Mouse (Mus musculus): Measurements from ENCODE around the gene Fgr. TPM values are rescaled to one million over a fixed set of nuclear protein-coding genes. Genes with fewer than 3 reads are reported as not detected.

Fgr gene
- total and polyA plus RNA-seq, 3 experiments: 0.04 to 0.24 (median 0.13) TPM

- Histone ChIP-seq H3K4me3 (replicated peaks in 1 of 3; ENCODE audit: low read depth in 2 of 3, low read length in 2 of 3, poor library complexity in 1 of 3) (no peak overlapping the region), H3K36me3 (replicated peaks in 1 of 2; ENCODE audit: control insufficient read depth in 1 of 2, insufficient read depth in 1 of 2, low read length in 1 of 2) (peaks cover 0 to 87% of the 10 kb centered on the region in 2 experiments), H3K79me2 (replicated peaks; ENCODE audit: control insufficient read depth, extremely low read depth, insufficient read depth, poor library complexity, severe bottlenecking) (no peaks in the 10 kb centered on the region), H3K4me1 (ENCODE audit: control insufficient read depth in 1 of 2, insufficient read depth in 2 of 2) (peaks cover 0 to 11% of the 10 kb centered on the region in 2 experiments; a peak in 2 of 4 replicates), H3K9ac (ENCODE audit: insufficient read depth, low read depth) (no peak overlapping the region), H3K27me3 (replicated peaks) (no peaks in the 10 kb centered on the region), H3K4me2 (ENCODE audit: insufficient read depth, low read depth, poor library complexity, severe bottlenecking) (no peak overlapping the region), H3K27ac (ENCODE audit: insufficient read depth, low read depth) (no peak overlapping the region), H3K9me3 (replicated peaks; ENCODE audit: low read length) (peaks cover 7% of the 10 kb centered on the region)
- in situ Hi-C loops (cut with MboI; ENCODE audit: low pct_ligation_motif_present, low pct_unique_long_range_greater_than_20kb, low sequenced_read_pairs) (no loop called here), dilution Hi-C loops (cut with MboI; ENCODE audit: extremely low pct_ligation_motif_present, extremely low pct_unique_long_range_greater_than_20kb, low sequenced_read_pairs) (no loop called here)
- DNase-seq (ENCODE audit: extremely low read depth): no peak
- no peak for TF ChIP-seq ETS1 (conservative IDR thresholded peaks at IDR 0.05; ENCODE audit: low read depth, low read length)
- no peak for TF ChIP-seq IRF4 (IDR thresholded peaks at IDR 0.05; ENCODE audit: low read depth, low read length)
- TF ChIP-seq USF2 (conservative IDR thresholded peaks at IDR 0.05; ENCODE audit: low read depth, low read length): no peak
- no peak for TF ChIP-seq POLR2A (IDR thresholded peaks at IDR 0.05; ENCODE audit: low read depth, low read length)
- TF ChIP-seq SMC3 (IDR thresholded peaks at IDR 0.05; ENCODE audit: low read depth, low read length): no peak
- no peak for TF ChIP-seq ZKSCAN1 (IDR thresholded peaks at IDR 0.05; ENCODE audit: borderline replicate concordance, low read depth, low read length)
- TF ChIP-seq CTCF (conservative IDR thresholded peaks at IDR 0.05 in 1 of 2, IDR thresholded peaks at IDR 0.05 in 1 of 2; ENCODE audit: low read depth in 2 of 2, low read length in 2 of 2): no peak
- no peak for TF ChIP-seq CHD2 (IDR thresholded peaks at IDR 0.05; ENCODE audit: low read length)
- TF ChIP-seq JUND (conservative IDR thresholded peaks at IDR 0.05; ENCODE audit: low read depth, low read length): no peak
- no peak for TF ChIP-seq E2F4 (IDR thresholded peaks at IDR 0.05; ENCODE audit: insufficient replicate concordance, low read depth, low read length)
- no peak for TF ChIP-seq KAT2A (IDR thresholded peaks at IDR 0.05; ENCODE audit: insufficient replicate concordance, low read length)
- TF ChIP-seq MAX (IDR thresholded peaks at IDR 0.05; ENCODE audit: low read length): no peak
- TF ChIP-seq UBTF (IDR thresholded peaks at IDR 0.05; ENCODE audit: low read depth, low read length): no peak
- no peak for TF ChIP-seq ZMIZ1 (IDR thresholded peaks at IDR 0.05; ENCODE audit: low read depth, low read length)
- TF ChIP-seq MAFK (IDR thresholded peaks at IDR 0.05; ENCODE audit: insufficient replicate concordance, low read length): no peak
Measured at GRCm38 (mm10) chr4:133035446-133035845, 61.6 kb downstream of the Fgr start.

DNA sequence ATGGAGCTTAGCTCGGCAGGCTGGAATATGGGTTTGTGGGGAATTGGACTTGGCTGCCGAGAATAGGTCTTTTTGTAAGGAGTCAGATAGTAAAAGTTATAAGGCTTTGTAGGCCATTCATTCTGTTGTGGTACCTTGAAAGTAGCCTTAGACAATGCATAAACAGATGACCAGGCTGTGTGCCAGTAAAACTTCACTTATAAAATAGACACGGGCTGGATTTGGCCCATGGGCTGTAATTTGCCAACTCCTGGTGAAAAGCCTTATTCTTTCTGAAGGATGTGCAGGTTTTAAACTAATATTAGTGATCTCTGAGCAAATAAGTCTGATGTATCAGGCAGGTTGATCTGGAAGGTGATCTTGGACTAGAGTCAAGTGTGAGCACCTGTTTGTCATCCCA, 62.1 kb downstream of the Fgr start:
- dilution Hi-C loops (cut with MboI; ENCODE audit: extremely low pct_ligation_motif_present, extremely low pct_unique_long_range_greater_than_20kb, low sequenced_read_pairs): no loop called here
- no peak for TF ChIP-seq JUND (conservative IDR thresholded peaks at IDR 0.05; ENCODE audit: low read depth, low read length)
- no peak for TF ChIP-seq SMC3 (IDR thresholded peaks at IDR 0.05; ENCODE audit: low read depth, low read length)

More for the DNA sequence above, 62.1 kb downstream of the Fgr start:
- DNase-seq (ENCODE audit: extremely low read depth): no peak
- no peaks in the 10 kb centered on the region for H3K79me2 ChIP-seq (replicated peaks; ENCODE audit: control insufficient read depth, extremely low read depth, insufficient read depth, poor library complexity, severe bottlenecking)
- no peak overlapping the region for H3K4me3 ChIP-seq (replicated peaks in 1 of 3; ENCODE audit: low read depth in 2 of 3, low read length in 2 of 3, poor library complexity in 1 of 3)
- no peak overlapping the region for H3K9ac ChIP-seq (ENCODE audit: insufficient read depth, low read depth)
- H3K36me3 ChIP-seq (replicated peaks in 1 of 2; ENCODE audit: control insufficient read depth in 1 of 2, insufficient read depth in 1 of 2, low read length in 1 of 2): peaks cover 0 to 87% of the 10 kb centered on the region in 2 experiments
- H3K27me3 ChIP-seq (replicated peaks): no peaks in the 10 kb centered on the region
- no peak overlapping the region for H3K27ac ChIP-seq (ENCODE audit: insufficient read depth, low read depth)
- in situ Hi-C loops (cut with MboI; ENCODE audit: low pct_ligation_motif_present, low pct_unique_long_range_greater_than_20kb, low sequenced_read_pairs): no loop called here
- H3K4me2 ChIP-seq (ENCODE audit: insufficient read depth, low read depth, poor library complexity, severe bottlenecking): no peak overlapping the region
- peaks cover 0 to 14% of the 10 kb centered on the region in 2 experiments; a peak in 2 of 4 replicates for H3K4me1 ChIP-seq (ENCODE audit: control insufficient read depth in 1 of 2, insufficient read depth in 2 of 2)
- peaks cover 7% of the 10 kb centered on the region for H3K9me3 ChIP-seq (replicated peaks; ENCODE audit: low read length)
